Mouse (Mus musculus) thymus, postnatal 10 days (tissue): ENCODE measurements at regions not wholly inside any gene's neighbourhood (a gene's known extent, or its start where the extent isn't known, plus 50 kb on each side); places are given as distances from the start of the nearest gene placed in this dataset.

Experiments used
- DNase-seq, 2 experiments: peaks; one replicate each; pipeline ENCODE4 v3.0.0; 2021; ENCODE audit warnings: low spot score in 2 of 2

DNA sequence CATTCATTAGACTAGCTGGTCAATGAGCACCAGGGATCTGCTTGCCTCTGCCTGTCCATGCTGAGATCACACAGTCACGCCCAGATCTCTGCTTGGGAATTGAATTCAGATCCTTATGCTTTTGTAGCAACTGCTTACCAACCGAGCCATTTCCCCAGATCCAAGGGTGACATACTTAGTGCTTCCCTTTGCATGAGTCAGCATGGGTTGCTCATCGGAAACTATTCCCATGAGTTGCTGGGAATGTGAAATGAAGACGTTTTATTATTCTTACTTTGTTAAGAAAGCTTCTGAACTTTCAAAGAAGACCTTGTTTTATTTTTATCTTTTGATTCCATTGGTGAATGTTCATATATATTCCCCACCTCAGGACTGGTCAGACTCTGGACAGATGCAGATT lies 82.3 kb upstream of the Far2 start:
- no peak for DNase-seq

GRCm38 (mm10) chr6:147970162-147970608 lies 76.9 kb upstream of the Far2 start:
- no peak for DNase-seq

DNA sequence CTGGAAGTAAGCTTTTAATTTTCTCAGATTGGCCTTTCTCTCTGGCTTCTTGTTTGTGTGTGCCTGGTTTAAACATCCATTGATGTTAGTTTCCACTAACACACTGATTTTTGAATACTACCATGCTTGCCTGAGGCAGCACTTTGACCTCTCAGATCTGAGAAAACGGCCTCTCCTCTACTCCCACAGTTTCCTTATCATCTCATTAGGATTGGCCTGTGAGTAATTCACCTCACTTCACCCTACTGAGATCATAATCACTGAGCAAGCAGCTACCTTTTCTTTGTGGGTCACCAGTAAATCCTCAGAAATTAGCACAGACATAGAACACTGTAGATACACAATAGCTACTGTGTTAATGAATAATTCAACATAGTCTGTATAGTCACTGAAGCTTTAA lies 74.5 kb upstream of the Far2 start:
- DNase-seq = no peak

DNA sequence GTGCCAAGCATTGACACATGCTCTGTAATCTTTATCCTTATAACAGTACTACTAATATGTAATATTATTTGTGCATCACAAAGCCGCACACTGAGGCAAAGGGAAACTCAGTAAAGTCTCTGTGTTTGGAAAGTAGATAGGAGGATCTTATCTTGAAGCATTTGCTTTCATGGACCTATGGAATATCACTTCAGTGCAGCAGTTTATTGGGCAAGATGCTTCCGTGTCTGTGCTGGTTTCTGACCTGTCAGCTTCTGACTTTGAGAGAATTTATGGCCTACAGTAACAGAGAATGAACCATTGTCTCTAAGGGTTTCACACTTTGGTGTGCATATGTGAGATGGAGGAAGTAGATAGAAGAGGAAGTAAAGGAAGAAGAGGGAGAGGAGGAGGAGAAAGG lies 74.0 kb upstream of the Far2 start:
- DNase-seq = no peak

DNA sequence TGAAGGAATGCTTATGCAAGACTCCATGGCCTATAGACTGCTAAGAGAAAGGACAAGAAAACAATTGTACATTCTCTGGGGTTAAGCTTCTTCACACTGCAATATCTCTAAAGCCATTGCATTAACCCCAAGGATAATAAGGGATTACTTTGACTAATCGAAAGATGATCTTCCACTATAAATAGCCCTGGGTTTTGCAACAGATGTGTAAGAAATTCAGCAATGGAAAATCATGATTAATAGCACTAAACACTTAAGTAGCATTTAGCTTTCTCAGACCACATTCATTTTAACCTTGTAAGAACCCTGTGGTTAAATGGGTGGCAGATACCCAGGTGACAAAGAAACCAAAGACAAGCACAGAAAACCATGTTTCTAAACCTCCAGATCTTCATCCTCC lies 71.1 kb upstream of the Far2 start:
- no peak for DNase-seq

- no peak for DNase-seq
Measured at GRCm38 (mm10) chr6:147989381-147989780, 57.7 kb upstream of the Far2 start.
